Mouse (Mus musculus) telencephalon, adult 2 months (tissue): Measurements from ENCODE around the gene Myef2.
"Not testable (repeated sequence)": the region's sequence is repeated elsewhere in the genome, so short reads cannot be mapped to it uniquely, and the experiment has no call there.

ENCODE experiments used
- DNase-seq: peaks from one replicate; pipeline ENCODE4 v3.0.0-alpha.2; 2011; ENCODE audit warnings: low read depth, low spot score

Myef2 gene

DNA sequence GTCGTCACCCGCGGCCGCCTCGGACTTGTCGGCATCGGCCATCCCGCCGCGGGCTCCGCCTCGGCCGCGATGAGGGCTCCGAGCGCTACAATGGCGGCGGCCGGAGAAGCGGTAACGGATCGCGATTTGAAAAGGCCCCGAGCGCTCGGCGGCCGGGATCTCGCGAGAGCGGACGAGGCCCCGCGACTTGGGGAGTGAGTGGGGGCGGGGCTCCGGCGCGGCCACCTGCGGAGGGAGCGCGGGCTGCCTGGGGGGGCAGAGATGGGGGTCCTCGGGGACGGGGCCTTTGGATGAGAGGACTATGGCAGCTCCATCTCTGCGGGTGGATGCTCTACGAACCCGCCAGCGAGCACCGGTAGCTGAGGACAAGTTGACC, at the start of gene Myef2:
Myef2 (minus strand) TSS at position 185 of the 376 bp plus-strand sequence.
- peak; percentile 34 for DNase-seq

DNA sequence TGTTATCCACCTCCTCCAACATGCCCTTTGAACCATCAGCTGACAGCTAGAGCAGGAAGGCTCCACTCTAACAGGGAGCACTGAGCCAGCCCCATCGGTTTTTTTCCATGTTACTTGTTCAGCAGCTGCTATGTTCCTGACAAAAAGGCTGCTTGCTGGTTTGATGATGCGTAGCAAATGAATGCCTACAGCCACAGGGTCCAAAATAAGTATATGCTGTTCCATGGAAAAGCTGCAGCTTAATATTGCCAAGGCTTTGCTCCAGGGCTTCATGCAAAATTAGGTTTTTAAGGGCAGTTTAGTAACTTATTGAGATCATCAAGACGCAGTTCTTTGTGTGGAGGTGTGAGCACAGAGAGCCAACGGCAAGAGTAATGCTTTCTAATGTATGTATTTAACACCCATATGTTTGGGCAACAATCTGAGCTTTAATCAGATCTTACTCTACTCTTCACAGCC, 38.6 kb upstream of the Myef2 start:
- DNase-seq = no peak

DNA sequence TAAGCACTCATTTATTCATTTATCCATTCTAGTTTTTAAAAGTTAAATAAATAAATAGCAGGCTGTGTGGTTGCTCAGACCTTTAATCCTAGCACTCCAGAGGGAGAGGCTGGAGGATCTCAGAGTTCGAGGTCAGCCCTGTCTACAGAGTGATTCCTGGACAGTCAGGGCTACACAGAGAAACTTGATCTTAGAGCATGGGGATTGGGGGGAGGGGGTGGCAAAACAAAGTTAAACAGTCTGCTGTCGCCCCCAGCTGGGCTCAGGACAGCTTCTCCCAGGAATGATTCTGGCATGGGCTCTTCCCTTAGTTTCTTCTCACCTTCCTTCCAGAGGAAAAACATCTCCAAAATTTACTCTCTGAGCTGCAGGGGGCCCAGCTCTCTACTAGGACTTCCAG, 32.0 kb upstream of the Myef2 start:
- DNase-seq = no peak

DNA sequence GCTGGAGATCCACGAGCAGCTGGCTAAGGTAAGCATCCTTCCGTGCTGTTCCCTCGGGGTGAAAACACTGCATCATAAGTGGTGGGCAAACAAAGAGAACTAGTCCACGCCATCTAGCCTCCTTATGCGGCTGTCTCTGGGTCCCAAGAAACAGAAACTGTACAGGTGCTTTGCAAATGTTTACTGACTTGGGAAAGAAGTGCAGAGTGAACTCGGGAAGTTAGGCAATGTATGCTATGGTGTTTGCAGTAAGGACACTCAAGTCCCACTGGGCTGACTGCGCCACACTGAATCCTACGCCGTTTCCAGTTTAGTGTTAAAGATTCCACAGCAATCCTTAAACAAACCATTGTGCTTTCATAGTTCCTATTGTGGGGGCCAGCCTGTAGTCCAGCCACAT, 30.8 kb upstream of the Myef2 start:
- DNase-seq = no peak

DNA sequence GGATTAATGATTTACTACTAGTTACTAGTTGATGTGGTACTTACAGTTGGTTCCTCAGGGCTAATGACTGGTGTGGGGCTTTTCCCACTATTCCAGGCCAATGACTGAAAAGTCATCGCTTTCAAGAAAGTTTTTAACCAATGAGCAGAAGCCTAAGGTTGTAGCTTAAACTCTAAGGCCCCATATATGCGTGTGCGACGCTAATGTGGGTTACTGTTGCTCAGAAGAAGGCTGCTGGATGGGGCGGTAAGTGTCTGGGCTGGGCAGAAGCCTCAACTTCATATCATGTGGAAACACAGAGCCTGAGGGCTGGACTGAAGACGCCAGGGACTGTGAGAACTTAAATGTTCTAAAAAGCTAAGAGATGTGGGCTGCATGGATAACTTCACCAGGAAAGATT, 28.9 kb upstream of the Myef2 start, which contains the start of gene Slc12a1:
Slc12a1 (plus strand) TSS at position 118 of the 400 bp plus-strand sequence.
- DNase-seq = no peak

DNA sequence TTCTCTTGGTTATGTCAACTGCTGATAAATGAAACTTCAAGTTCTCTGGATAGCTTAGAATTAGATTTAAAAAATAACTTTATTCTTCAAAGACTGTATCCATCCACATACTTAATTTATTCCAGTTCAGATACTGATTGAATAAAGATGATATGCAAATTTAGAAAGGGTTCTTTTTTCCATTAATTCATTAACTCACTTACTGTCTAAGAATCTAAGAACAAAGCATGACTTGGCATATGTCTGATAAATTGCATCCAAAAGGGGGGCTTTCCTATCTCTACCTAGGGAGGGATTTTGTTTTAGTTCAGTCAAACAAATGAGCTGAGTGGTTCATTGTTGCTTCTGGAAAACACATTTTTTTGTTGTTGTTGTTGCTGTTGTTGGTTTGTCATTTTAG, 18.9 kb upstream of the Myef2 start:
- DNase-seq = no peak

DNA sequence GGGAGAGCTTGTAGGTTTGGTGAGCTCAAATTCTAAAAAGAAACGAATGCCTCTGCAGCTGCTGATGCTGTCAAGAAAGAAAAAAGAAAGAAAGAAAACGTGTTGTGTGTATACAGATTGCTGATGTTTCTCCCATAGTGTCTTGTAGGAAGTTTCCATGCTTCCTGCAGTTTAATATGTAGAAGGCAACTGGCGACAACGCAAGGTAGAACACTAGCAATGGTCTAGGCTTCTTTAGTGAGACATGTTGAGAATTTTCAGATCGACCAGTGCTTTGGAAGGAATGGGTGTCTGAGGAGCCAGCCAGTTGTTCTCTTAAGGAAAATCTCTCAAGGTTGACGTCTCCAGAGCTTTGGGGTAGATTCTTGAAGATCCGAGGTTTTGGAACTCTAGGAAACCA, 13.4 kb upstream of the Myef2 start:
- DNase-seq = peak; percentile 28

DNA sequence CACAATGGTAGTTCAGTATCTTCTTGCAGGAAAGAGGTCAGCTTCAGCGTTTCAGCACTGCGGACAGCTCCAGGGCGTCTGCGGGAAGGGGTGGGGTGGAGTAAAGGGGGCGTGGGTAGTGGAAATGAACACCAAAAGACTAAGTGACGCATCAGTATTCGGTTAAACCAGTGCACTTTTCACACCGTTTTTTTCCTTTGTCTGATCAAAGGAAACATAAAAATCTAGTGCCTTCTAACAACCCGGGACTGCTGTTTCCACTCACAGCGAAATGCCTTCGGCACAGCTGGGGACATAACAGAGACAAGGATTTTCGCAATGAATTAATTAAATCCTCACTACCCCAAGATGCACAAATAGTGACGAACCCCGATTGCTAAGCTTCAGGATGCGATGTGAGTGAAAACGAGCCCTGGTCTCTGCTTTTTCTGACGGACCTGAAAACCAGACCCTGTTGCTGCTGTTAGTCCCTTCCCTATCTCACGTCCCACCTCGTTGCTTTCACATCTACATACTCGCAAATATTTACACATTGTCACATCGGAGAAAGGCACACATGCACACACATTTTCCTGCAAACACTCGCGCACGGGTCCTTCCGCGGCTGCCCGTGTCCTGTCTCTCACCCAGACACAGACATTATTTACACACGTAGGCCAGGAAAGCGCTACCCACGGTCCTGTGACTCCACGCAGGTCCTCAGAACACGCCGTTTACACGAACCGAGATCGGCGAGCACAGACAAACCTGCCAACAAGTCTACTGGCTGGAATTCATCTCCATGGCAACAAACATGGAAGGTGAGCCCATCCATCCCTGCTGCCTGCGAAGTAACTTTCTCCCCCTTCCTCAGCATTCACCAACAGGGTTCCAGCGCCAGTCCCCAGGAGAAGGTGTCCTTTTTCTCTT, 12.7 kb upstream of the Myef2 start, which contains the start of gene Ctxn2:
Ctxn2 (plus strand) TSS at position 790 of the 909 bp plus-strand sequence.
- peak; percentile 74 for DNase-seq

DNA sequence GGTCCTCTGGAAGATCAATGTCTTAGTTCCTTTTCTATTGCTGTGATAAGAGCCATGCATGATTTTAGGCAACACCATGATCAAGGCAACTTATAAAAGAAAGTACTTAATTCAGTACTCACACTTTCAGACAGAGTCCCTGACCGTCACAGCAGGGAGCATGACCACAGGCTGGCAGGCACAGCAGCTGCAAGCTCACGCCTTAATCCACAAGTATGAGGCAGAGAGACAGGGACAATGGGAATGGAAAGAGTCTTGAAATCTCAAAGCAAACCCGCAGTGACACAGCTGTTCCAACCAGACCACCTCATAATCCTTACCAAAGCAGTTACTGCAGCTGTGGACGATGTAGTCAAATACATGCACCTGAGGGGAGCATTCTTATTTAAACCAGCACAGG, 10.7 kb upstream of the Myef2 start:
- DNase-seq = no peak

DNA sequence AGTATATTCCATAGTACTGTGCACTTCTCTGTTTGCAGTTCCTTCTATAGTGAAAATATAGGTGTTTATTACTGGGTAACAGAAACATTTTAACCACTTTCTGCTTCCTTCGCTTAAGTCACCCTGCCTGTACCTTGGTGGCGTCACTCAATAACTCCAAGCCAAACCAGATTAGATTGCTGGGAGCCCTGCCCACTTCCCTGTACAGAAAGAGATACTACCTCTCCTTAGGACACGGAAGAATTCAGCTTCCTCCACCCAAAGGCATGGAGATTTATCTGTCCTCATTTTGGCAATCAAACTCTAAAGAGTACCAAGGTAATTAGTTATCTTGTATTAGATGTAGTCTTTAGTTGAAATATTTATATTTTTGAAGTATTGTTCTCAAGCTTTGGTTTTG, 3.3 kb upstream of the Myef2 start:
- DNase-seq = no peak

DNA sequence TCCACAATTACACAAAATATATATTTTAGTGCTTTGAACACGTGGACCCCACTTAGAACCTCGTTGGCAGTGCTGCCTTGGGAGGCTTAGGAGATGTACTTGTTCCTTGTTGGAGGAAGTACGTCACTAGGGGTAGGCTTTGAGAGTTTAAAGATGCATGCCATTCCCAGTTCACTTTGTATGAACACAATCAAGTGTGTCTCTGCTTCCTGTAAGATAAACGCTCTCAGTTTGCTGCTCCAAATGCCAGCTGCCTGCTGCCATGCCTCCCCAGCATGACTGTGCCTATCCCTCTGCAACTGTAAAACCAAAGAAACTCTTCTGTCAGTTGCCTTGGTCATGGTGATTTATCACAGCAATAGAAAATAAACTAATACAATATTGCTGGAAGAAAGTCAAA, 2.4 kb upstream of the Myef2 start:
- no peak for DNase-seq

DNA sequence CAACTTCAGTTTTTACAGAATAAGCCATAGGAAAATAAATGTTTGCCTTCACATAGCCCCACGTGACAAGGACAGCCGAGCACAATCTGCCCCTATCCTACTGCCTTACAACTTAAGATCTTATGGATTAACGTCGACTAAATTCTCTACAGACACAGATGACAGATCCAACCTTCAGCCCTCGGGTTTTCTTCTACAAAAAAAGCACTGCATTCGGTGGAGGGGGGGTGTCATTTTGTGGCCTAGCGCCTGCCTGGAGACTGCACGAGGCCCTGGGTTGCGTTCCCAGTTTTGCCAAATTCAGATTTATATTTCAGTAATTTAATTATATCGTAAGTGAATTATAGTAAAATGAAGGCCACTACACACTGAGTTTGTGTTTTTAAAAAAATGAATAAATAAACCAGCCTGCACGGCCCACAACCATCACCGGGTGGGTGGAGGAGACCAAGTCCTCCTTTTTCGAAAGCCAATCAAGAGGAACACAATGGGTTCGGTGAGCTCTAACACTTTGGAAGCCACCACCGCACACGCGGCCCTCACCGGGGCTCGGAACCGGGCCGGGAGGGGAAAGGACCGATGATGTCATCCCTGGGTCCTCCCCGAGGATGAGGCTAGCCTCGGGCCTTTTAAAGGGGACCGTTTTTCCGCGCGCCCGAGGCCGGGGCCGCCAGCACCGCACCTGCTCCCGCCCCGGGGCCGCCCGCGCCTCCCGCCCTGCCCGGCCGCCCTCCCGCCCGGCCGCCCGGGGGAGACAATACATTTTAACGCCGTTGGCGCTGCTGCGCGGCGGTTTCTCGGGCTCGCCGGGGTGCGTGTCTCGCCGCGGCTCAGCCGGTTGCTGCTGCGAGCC, 611 bp downstream of the Myef2 start:
- DNase-seq = no peak

DNA sequence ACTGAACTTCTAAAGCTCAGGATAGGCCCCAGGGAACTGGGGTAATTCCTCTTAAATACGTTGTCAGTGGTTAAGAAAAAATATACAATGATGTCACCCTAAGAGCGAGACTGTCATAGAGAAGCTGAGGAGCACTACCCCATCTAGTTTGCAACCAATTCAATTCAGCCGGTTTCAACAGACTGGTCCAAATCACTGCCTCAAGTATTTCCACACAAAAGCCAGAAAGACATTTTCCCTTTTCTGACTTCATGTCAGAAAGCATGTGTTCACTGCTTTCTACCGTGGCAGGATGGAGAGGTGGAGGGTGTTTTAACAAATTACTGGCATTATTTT, 1.2 kb downstream of the Myef2 start:
- DNase-seq = no peak

DNA sequence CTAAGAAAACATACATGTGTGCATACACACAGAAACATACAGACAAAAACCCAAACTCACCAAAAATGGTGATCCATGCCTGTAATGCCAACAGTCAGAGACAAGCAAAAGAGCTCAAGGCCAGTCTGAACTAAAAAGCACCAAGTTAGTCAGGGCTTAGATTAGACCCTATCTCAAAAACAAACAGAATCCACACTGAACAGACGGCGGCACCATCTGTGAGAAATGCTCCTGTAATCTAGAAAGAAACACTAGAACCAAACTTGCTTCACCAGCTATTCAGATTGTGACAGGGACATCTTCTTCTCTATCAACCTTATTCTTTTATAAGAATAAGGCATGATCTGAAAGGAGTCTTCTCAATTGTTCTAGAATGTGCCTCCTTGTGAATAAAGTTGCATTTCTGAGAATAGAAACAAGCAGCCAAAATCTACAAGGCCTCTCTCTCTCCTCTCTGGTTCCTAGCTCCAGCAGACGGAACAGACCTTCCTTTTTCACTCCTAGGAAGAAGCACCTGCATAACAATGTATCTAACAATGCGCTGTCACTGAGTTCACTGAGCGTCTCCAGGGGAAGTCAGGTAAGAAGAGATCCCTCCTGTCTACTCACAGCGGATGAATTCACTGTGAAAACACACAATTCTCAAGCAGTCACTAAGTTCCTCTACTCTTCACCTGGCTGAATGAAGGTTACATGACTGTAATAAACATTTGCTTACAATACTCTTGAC, 3.9 kb downstream of the Myef2 start:
- peak; percentile 53 for DNase-seq

DNA sequence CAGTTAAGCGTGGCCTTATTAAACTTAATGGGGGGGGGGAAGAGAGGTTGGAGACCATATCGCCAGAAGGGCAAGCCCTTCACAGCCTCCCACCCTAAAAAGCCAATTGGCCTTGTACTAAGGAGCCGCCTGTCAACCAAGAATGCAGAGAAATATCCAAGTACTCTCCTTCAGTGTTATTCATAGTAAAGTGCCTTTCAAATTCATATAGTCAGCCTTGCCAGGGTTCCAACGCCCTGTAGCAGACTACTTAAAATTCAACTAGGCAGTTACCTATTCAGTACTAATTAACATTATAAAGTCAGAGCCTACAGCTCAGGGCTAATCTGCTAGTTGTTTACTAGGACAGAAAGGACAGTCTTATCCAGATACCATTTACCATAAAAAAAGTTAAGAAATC, 16.9 kb downstream of the Myef2 start:
- DNase-seq = not testable (repeated sequence)

DNA sequence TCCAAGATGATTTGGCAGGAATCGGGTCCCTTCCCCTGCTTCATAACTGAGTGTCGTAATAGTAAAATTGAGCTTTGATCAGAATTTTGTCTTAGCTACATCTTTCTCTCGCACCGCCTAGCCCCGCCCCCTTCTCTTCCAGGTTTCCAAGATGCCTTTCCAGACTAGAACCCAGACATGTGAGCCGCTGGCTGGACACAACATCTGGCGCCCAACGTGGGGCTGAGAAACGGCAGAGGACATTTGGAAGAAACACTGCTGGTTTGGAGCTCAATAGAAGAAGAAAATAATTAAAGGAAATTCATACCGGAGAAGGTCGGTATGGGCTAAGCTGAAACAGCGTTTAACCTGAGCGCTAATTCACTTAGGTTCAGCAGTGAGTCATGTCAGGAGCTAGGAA, 19.0 kb downstream of the Myef2 start:
- DNase-seq = not testable (repeated sequence)

DNA sequence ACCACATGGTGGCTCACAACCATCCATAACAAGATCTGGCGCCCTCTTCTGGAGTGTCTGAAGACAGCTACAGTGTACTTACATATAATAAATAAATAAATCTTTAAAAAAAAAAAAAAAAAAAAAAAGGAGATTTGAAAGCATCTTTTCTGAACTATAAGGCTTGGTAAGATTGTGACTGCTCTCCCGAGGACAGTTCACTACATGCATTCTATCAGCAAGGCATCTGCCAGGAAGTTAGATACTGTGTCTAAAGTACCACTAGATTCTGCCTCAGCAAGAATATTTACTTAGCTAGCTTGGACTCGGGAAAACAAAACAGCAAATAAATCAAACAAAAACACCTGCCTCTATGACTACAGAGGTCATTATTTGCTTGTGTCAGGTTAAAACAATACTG, 31.3 kb downstream of the Myef2 start:
- DNase-seq = not testable (repeated sequence)

DNA sequence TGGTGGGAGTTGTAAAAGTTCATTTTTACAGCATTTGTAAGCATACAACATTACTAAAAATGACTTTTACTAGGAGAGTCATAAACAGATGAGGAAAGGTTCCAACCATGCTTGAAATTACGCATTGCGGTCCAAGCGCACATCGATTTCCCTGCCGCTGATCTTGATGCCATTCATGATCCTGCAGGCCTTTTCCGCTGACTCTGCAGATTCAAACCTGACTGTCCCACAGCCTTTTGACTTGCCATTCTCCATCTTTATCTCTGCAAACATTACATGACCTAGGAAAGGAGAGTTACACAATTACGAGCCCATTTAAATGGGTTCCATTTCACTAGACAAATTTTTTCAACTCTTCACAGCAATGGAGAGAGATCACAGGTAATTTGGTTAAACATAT, 34.7 kb downstream of the Myef2 start:
- no peak for DNase-seq

DNA sequence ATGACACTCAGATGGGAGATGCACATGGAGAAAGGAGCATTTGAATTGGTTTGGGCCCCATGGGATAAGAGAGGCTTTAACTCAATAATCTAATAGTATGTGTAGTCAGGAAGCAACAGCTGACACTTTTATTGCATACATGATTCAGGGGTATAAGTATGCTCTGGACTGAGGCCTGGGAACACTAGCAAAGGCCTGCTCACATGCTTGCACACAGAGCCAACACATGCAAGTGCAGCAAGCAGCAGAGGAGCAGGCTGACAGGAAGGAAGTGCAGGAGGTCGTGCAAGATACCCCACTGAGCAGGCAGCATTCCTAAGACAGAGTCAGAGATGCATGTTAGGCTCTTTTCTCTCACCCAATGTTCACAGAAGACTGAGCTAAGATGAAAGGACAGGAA, 39.6 kb downstream of the Myef2 start:
- DNase-seq = no peak

DNA sequence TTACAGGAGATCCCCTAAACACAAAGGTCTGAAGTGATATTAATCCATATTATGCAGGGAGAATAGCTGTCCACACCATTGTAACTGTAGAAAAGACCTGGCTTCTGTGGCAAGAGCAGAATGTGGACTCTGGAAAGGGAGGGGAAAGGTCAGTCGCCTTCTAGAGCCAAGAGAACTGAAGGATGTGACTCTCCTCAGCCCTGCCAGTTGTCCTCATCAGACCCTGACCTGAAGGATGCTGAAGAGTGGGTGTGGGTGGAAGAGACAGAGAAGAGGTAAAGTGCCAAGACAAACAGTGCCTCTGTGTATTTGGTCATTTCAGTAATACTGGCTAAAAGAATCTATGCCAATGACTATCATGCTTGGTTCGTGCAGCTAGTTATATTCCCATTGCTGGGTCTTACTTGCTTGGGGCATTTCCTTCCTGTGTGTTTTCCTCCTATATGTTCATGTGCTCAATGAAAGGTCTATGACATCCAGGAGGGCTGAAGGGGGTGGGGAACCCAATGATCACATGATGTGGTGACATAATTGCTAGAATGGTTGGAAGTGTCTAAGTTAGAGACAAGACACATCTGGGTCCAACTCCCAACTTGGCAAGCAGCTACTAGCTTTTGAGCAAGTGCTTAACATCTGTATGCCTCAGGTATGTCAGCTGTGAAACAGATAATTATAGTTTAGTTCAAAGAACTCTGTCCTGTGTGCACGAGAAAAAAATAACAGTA, 50.2 kb downstream of the Myef2 start:
- DNase-seq = no peak

DNA sequence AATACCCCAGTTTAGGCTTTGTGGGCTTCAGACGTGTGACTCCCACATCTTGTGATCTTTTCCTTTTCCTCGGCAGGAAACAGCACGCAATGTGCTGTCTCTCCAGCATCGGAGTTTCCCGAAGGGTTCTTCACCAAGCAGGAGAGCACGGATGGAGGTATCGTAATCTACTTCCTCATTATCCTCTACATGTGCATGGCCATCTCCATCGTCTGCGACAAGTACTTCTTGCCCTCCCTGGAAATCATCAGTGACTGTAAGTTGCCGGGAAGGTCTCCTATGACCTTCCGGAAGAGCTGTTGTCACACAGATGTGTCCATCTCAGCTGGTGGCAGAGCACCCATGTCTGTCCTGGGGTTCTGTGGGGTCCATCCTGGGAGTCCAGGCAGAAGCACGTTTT, 54.8 kb downstream of the Myef2 start:
- no peak for DNase-seq
